Mouse (Mus musculus): ENCODE data around the gene Dap3. TPM values are rescaled to one million over a fixed set of nuclear protein-coding genes. Genes with fewer than 3 reads are reported as not detected.

Gene Dap3
- polyA plus RNA-seq, 1 experiment from 2014 or later, result 64.6 TPM

- peak overlapping the region; percentile 51 for H3K9ac ChIP-seq (replicated peaks; ENCODE audit: low read depth)
- H3K27ac ChIP-seq (ENCODE audit: low read length), result peak overlapping the region; percentile 85
- TF ChIP-seq CTCF (IDR thresholded peaks at IDR 0.05) (no peak), EP300 (IDR thresholded peaks at IDR 0.05) (no peak)
- no peaks in the 10 kb centered on the region for H3K9me3 ChIP-seq (ENCODE audit: low read length)
- H3K36me3 ChIP-seq (ENCODE audit: insufficient read depth, low read length), result 0 out of 2 replicates have a peak, but pooled peaks cover 6% of the 10 kb centered on the region
- DNase-seq (ENCODE audit: low spot score) (no peak), ATAC-seq (peak; percentile 20)
- peak overlapping the region; percentile 71 for H3K4me2 ChIP-seq (replicated peaks; ENCODE audit: low read depth, low read length)
- 21% methylated on average over 8 of the region's 8 CpGs for WGBS
- H3K4me3 ChIP-seq (ENCODE audit: low read depth, low read length), result peak overlapping the region; percentile 70
- peaks cover 5% of the 10 kb centered on the region; the same call in 1 of the 2 replicates for H3K4me1 ChIP-seq (ENCODE audit: insufficient read depth, low read depth, low read length)
- H3K27me3 ChIP-seq (replicated peaks; ENCODE audit: insufficient read depth, low read length), result no peaks in the 10 kb centered on the region
Observed at GRCm38 (mm10) chr3:88914384-88914810, 36.6 kb downstream of the Dap3 start.

GRCm38 (mm10) chr3:88913511-88914383 lies 37.2 kb downstream of the Dap3 start, which contains the start of gene Msto1:
Gene Msto1 (minus strand): TSS chr3:88913999.
- ATAC-seq, result peak; percentile 99
- H3K27me3 ChIP-seq (replicated peaks; ENCODE audit: insufficient read depth, low read length), result no peaks in the 10 kb centered on the region
- TF ChIP-seq EP300 (IDR thresholded peaks at IDR 0.05) (no peak), CTCF (IDR thresholded peaks at IDR 0.05) (peak; percentile 37)
- peak within 1 kb of the TSS; percentile 70 for H3K4me3 ChIP-seq (ENCODE audit: low read depth, low read length)
- H3K4me2 ChIP-seq (replicated peaks; ENCODE audit: low read depth, low read length), result peak within 1 kb of the TSS; percentile 71
- peak; percentile 97 for DNase-seq (ENCODE audit: low spot score)
- peak within 1 kb of the TSS; percentile 51 for H3K9ac ChIP-seq (replicated peaks; ENCODE audit: low read depth)
- peak within 1 kb of the TSS; percentile 85 for H3K27ac ChIP-seq (ENCODE audit: low read length)
- no peaks in the 10 kb centered on the region for H3K9me3 ChIP-seq (ENCODE audit: low read length)
- peaks cover 5% of the 10 kb centered on the region; the same call in 1 of the 2 replicates for H3K4me1 ChIP-seq (ENCODE audit: insufficient read depth, low read depth, low read length)
- under 1% methylated on average over 60 of the region's 62 CpGs for WGBS
- H3K36me3 ChIP-seq (ENCODE audit: insufficient read depth, low read length), result 0 out of 2 replicates have a peak, but pooled peaks cover 6% of the 10 kb centered on the region

- 78% methylated on average over 7 of the region's 7 CpGs for WGBS
- Histone ChIP-seq H3K9me3 (ENCODE audit: low read length) (no peaks in the 10 kb centered on the region), H3K27me3 (replicated peaks; ENCODE audit: insufficient read depth, low read length) (no peaks in the 10 kb centered on the region), H3K4me2 (replicated peaks; ENCODE audit: low read depth, low read length) (no peak overlapping the region; the same call in 1 of the 2 replicates), H3K4me1 (ENCODE audit: insufficient read depth, low read depth, low read length) (peaks cover 5% of the 10 kb centered on the region; the same call in 1 of the 2 replicates), H3K27ac (ENCODE audit: low read length) (no peak overlapping the region), H3K4me3 (ENCODE audit: low read depth, low read length) (no peak overlapping the region), H3K36me3 (ENCODE audit: insufficient read depth, low read length) (peaks cover 16% of the 10 kb centered on the region; the same call in 1 of the 2 replicates), H3K9ac (replicated peaks; ENCODE audit: low read depth) (no peak overlapping the region)
- no peak for TF ChIP-seq EP300 (IDR thresholded peaks at IDR 0.05)
- no peak for TF ChIP-seq CTCF (IDR thresholded peaks at IDR 0.05)
- ATAC-seq (no peak), DNase-seq (ENCODE audit: low spot score) (no peak)
Observed at GRCm38 (mm10) chr3:88912585-88912984, 38.4 kb downstream of the Dap3 start.

- H3K4me2 ChIP-seq (replicated peaks; ENCODE audit: low read depth, low read length), result no peak overlapping the region
- DNase-seq (ENCODE audit: low spot score) (no peak), ATAC-seq (no peak)
- H3K36me3 ChIP-seq (ENCODE audit: insufficient read depth, low read length), result peaks cover 59% of the 10 kb centered on the region
- no peak overlapping the region for H3K27ac ChIP-seq (ENCODE audit: low read length)
- no peaks in the 10 kb centered on the region for H3K27me3 ChIP-seq (replicated peaks; ENCODE audit: insufficient read depth, low read length)
- no peaks in the 10 kb centered on the region for H3K9me3 ChIP-seq (ENCODE audit: low read length)
- no peaks in the 10 kb centered on the region for H3K4me1 ChIP-seq (ENCODE audit: insufficient read depth, low read depth, low read length)
- no peak overlapping the region for H3K9ac ChIP-seq (replicated peaks; ENCODE audit: low read depth)
- no peak overlapping the region for H3K4me3 ChIP-seq (ENCODE audit: low read depth, low read length)
- TF ChIP-seq EP300 (IDR thresholded peaks at IDR 0.05), result no peak
- TF ChIP-seq CTCF (IDR thresholded peaks at IDR 0.05), result no peak
- WGBS, result 85% methylated on average over 6 of the region's 6 CpGs
Observed at GRCm38 (mm10) chr3:88906393-88907159, 44.4 kb downstream of the Dap3 start.

- no peak overlapping the region for H3K4me2 ChIP-seq (replicated peaks; ENCODE audit: low read depth, low read length)
Observed at GRCm38 (mm10) chr3:88905741-88906140, 45.2 kb downstream of the Dap3 start.

GRCm38 (mm10) chr3:88905209-88905608 lies 45.8 kb downstream of the Dap3 start:
- H3K36me3 ChIP-seq (ENCODE audit: insufficient read depth, low read length), result peaks cover 60% of the 10 kb centered on the region
- no peak overlapping the region for H3K4me3 ChIP-seq (ENCODE audit: low read depth, low read length)
- H3K4me2 ChIP-seq (replicated peaks; ENCODE audit: low read depth, low read length), result no peak overlapping the region
- TF ChIP-seq CTCF (IDR thresholded peaks at IDR 0.05) (no peak), EP300 (IDR thresholded peaks at IDR 0.05) (no peak)
- no peaks in the 10 kb centered on the region for H3K27me3 ChIP-seq (replicated peaks; ENCODE audit: insufficient read depth, low read length)
- no peak overlapping the region for H3K27ac ChIP-seq (ENCODE audit: low read length)
- no peak for DNase-seq (ENCODE audit: low spot score)
- no peak for ATAC-seq
- H3K4me1 ChIP-seq (ENCODE audit: insufficient read depth, low read depth, low read length), result no peaks in the 10 kb centered on the region
- H3K9me3 ChIP-seq (ENCODE audit: low read length), result no peaks in the 10 kb centered on the region
- H3K9ac ChIP-seq (replicated peaks; ENCODE audit: low read depth), result no peak overlapping the region
- WGBS, result 85% methylated on average over 6 of the region's 6 CpGs

More at GRCm38 (mm10) chr3:88905741-88906140, 45.2 kb downstream of the Dap3 start:
- Histone ChIP-seq H3K27me3 (replicated peaks; ENCODE audit: insufficient read depth, low read length) (no peaks in the 10 kb centered on the region), H3K27ac (ENCODE audit: low read length) (no peak overlapping the region), H3K9me3 (ENCODE audit: low read length) (no peaks in the 10 kb centered on the region), H3K36me3 (ENCODE audit: insufficient read depth, low read length) (peaks cover 60% of the 10 kb centered on the region), H3K9ac (replicated peaks; ENCODE audit: low read depth) (no peak overlapping the region), H3K4me3 (ENCODE audit: low read depth, low read length) (no peak overlapping the region), H3K4me1 (ENCODE audit: insufficient read depth, low read depth, low read length) (no peaks in the 10 kb centered on the region)
- WGBS, result 89% methylated on average over 2 of the region's 2 CpGs
- DNase-seq (ENCODE audit: low spot score) (no peak), ATAC-seq (no peak)
- no peak for TF ChIP-seq CTCF (IDR thresholded peaks at IDR 0.05)

Measured in lung, postnatal 0 days (tissue).